Mouse (Mus musculus) E14TG2a.4 (cell line): ENCODE measurements around the gene 5031439G07Rik.

Experiments
- CTCF ChIP-seq: conservative IDR thresholded peaks from 2 replicates; pipeline ENCODE4 v1.5.1; 2014; ENCODE audit warnings: low read length
- NANOG ChIP-seq: IDR thresholded peaks from 2 replicates; pipeline ENCODE4 v1.6.1; 2014; ENCODE audit warnings: borderline replicate concordance, low read length, mixed read lengths

DNA sequence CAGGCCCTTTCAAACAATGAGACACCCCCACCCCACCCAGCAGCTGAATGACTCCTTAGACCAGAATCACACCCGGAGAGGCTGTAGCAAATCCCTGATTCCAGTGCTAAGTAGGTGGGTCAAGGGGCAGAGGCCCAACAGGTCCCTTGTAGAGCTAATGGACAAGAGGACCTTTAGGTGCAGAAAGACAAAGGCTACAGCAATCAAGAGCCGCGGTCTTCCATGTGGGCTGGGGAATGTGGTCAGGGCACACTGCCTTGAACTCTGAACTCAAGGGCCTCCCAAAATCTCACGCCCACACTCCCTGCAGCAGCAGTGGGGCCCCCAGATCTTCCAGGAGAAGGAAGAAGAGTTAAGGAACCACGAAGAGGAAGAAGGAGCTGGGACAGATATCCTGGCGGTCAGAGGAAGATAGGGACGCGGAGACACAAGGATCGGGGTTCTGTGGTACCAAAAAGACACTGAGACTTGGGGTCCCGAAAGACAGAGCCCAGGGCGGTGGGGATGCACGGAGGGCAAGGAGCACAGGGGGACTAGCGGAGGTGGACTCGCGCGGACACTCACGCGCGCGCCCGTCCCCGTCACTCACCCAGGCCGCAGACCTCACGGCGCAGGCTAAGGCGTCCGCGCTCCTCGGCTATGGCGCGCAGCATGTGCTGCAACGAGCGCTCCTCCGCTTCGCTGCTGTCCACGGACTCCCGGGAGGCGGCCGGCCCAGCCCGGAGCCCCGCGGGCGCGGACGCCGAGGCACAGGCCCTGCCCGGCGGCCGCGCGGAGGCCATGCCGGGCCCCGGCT is 1.1 kb downstream of the 5031439G07Rik start:
- TF ChIP-seq CTCF (no peak), NANOG (no peak)
